Mouse (Mus musculus) forelimb bud, embryonic 11.5 days (tissue): ENCODE measurements around the gene Col19a1.

Experiments used
- DNase-seq: peaks from one replicate; pipeline ENCODE4 v3.0.0-alpha.2; 2012; ENCODE audit warnings: low read depth, low spot score

Gene Col19a1

DNA sequence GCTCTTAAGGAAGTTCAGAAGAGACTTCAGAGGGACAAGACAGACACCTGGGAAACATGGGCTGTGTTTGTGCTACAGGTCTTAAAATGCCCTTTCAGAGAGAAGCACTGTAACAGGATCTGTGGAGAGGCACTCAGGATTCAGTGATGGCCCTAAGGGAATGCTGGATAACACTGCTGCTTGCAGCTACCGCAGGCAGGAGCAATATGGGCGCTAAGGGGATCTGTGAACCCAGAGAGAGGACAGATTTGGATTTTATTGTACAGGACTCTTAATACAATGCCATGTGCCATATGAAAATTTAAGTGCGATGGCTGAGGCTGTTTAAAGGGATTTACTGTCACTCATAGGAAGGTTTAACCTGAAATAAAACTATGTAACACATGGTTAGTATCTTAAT is 270.8 kb downstream of the Col19a1 start:
- DNase-seq = no peak

DNA sequence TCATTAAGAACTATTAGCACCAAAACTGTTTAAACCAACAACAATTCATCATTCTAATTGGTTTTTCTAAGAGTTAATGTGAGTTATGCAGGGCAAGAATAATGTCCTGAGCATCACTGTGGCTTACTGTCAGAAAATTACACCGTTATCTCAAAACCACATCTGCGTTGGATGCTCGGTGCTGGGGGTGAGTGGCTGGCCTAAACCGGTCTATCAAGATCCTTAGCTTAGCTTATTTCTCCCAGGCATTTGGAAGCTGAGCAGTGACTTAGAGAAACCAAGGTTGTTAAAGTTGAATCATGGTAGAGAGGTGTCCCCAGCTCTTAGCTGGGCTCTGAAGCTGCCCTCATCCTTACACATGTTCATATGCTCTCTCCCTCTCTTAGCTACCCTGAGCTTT is 276.4 kb downstream of the Col19a1 start:
- DNase-seq = peak; percentile 27

DNA sequence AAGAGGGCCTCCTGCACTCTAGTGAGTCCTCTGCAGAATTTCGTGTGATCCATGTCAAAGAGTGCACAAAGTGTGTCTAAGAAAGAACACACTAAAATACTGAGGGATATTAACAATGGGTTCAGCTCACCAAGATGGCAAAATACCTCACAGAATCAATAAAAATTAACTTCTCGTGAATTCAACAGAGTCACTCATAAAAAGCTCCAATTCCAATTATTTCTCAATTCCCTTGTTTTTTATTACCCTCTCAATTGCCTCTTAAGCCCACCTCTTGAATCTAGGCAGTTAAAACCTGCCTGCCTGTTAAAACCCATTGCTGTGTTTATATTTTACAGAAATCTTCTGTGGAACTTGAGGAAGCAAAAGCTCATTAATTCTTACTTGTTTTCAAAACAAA is 277.1 kb downstream of the Col19a1 start:
- DNase-seq = peak; percentile 54

DNA sequence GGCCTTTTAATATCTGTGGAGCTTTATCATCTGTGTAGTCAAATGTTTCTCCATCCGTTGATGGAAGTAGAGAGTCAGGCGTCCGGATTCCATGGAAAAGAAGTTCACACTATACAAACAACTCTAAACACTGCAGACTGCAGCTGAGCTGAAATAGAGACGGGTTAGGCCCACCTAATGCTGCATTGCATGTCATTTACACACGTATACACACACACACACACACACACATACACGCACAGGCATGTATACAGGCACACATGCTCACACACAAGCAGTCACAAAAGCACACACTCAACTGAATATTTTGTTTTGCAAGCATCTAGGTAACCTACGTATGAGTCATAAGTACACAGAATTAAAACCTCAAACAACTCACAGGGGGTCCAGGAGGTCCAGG is 284.2 kb downstream of the Col19a1 start:
- DNase-seq = no peak

DNA sequence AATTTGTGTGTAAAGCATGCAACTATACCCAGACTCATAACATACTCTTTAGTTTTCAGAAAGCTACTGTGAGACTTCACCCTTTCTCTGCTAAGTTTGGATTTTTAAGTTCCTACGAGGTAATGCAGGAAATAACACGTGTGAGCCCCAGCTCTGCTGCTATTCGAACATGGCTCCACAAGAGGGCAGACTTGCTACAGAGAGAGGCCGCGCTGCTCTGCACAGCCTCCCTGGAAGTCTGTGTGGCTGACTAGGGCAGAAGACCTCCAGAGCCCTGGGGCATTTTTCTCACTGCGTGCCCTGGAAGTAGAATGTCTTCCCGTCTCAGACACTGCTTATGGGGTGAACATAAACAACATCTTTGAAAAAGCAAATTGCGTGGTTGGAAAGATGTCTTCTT is 284.6 kb downstream of the Col19a1 start:
- DNase-seq = peak; percentile 78

DNA sequence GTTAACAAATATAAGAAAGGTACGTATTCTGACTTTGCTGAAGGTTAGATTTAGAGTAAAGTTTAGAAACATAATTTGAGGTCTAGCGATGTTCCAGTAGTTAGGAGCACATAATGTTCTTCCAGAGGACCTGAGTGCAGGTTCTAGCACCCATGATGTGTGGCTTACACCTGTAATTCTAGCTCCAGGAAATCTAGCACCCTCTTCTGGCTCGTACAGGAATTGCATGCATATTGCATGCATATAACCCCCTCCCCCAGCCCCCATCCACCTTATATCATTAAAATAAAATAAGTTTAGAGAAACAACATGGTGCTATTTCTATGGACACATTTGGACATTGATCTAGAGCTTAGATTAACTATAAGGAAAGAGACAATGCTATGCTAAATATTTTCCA is 286.6 kb downstream of the Col19a1 start:
- DNase-seq = no peak

DNA sequence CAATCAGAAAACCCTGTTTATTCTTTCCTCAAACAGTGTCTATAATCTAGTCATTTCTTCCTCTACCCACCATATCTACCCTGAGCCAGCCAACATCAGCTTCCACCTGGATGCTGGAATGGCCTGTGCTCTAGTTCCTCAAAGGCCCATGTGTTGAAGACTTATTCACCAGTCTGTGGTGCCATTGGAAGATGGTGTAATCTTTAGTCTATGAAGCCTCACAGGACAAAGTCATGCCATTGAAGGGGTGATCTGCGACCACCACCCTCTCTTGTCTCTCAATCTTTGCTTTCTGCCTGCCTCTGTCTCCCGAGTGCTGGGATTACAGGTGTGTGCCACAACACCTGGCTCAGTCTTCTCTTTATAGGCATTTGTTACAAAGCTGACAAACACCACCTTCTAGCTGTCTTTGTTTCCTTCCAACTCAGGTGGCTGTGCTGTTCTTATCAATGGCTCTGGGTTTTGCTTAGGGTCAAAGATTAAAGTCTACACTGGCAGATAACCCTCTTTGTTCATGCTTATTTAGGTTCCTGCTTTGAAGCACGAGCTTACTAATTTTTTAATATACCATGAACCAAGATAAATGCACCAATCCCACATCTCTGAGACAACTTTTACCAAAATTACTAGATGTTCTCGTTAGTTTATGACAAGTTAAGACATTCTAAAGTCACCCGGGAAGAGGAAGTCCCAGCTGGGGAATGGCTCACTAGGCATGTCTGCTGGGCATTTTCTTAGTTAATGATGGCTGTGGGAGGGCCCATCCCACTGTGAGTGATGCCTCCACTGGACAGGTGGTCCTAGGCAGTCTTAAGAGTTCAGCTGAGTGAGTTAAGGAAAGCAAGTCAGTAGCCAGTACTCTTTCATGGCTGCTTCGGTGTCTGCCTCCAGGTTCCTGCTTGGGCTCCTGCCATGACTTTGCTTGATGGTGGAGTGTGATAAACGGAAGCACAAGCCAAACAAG is 292.0 kb downstream of the Col19a1 start:
- no peak for DNase-seq

DNA sequence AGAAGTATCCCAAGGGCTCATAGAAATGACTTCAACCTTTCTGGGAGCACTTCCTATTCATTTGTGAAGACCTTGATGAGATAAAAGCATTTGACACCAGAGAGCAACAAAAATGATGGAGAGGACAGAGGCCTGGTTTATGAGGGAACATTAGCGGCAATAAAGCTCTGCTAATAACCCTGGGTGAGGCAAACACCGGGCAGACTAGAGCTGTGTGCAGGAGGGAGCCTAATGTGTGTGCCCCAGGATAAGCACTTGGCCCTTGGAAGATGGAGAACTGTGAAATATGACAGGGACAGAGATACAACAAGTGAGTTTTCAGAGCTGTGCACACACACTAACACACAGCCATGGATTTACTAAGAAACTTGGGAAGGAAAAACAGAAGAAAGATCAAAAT is 294.8 kb downstream of the Col19a1 start:
- DNase-seq = no peak

DNA sequence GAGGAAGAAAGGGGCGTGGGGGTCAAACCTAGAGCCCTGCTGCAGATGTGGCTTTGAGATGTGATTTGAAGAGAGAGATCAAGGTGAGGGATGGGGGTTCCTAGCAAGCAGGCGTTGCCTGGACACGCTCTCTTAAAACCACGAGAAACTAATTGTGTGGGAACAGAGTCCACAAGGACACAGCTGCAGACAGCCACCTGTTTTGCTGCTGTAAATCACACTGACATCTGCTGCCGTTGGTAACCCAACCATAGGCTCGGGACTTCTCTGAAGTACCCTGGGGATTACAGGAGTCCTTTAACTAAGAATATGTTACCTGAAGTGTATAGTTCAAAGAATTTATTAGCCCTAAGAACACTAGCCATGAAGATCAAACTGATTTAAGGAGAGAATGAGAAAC is 300.9 kb downstream of the Col19a1 start:
- peak; percentile 73 for DNase-seq

DNA sequence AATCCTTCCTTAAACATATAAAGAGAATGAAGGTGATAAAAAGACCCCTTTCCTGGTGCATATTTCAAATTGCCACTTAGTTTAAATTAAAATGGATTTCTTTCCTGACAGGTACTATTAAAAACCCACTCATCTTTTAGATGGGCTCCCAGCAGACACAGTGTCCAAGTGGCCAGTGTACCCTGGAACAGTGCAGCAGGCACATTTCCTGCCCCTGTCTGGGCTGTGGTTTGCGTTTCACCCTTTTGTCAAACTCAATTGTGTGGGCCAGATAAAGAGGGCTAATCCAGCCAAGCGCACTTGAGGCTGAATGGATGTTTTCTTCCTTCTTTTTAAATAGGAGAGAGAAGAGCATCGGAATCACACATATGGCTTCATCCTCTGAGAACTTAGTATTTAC is 320.2 kb downstream of the Col19a1 start:
- DNase-seq = no peak

DNA sequence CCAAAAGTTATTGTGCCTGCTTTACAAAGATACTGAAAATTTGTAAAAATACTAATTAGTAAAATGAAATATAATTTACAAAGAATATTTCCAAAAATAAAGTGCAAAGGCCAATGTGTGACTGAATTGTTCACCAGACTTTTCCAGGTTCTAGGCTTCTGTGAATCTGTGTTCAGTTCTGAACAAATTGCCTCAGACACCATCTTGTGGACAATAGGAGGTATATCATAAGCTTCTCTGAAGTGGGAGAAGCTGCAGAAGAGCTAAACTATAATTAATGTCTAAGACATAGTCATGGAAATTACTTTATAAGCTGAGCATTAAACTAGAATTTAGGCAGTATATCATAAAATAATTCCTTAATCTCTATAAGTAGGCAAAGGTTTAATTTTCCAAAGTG is 326.1 kb downstream of the Col19a1 start:
- DNase-seq = no peak

DNA sequence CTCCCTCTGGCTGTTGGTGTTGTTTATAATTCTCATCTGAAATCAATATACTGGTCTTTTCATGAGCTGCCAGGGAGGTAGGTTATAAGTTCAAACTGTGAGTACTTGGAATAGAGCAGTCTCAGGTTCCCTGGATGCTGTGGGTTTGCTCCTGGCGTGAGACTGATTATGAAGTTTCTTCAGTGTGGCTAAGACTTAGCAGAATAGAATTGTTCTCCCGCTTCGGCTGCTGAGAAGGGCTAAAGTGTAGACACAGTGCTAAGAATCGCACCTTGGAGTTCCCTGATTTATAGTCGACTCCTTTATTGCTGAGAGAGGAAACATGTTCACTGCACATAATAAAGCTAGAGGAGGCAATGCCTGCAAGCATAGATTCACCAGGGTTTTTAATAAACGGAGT is 327.9 kb downstream of the Col19a1 start:
- DNase-seq = no peak

DNA sequence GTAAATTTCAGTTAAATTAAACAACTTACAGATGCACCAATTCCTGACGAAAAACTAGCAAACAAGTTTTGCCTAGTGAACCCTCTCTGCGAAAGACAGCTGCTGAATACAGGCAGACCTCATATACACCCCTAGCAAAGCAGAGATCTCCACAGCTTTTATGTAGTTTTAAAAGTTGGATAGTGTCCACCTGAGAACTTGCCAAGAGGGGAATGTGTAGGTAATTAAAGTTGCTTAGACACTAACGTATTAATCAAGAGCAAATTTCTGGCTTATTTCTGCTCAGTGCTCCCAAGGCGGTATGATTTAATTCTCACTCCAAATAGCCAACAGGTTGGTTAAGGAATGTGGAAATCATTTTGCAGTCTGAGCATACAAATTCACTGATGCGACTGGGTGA is 329.3 kb downstream of the Col19a1 start:
- DNase-seq = no peak

DNA sequence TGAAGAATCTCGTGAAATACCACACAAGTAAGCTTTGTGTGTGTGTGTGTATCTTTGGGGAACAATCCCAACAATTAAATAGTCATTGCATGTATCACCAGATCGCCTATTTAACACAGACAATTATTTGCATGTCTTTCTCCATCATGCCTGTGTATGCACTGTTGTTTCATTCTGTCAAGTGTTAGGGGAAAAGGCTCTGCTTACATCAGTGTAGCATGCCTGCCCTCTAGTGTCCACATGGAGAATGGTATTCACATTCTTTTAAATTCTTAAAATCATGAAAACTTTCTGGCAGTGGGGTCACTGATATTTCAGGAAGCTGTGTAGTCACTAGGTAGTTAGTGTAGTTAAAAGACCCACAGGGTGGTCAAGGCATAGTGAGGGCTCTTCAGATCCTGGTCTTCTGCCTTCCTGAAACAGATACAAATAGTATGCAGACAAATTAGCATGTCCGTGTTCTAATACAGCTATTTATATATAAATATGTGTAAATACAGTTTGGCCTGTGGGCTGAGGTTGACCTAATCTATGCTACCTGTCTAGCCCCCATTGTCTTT is 338.1 kb downstream of the Col19a1 start:
- peak; percentile 63 for DNase-seq

DNA sequence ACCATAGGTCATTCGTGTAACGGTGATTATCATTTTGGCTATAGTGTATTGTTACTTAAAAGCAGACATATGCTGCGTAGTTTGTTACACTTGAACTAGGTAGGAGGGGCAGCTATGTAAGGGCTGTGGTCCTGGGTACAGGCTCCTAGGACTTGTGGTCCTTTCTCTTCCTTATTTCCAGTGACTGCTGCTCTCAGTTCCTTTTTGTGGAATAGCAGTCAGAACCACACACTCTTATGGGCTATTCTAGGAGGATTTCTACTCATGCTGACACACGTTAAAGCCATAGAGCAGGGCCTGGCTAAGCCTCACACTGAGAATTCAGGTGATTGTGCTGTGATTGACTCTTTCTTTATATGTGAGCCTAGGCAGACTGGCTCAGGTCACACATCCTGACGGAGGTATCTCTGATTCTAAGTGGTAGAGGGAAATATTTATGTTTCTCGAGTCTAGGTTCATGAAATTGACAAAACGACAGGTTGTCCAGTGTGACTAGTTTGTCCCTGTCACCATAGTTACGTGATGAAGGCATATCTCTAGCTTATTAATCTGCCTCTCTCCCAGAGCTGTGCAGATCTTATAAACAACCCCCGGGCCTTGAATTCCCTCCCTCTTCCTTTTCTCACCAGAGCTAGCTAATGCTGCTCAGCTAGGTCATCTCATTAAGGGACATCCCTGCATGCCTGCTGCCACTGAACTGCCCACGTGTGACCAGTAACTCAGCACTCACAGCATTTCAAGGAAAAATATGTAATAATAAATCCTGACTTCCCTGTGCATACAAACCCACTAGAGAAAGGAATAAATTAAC is 338.8 kb downstream of the Col19a1 start:
- DNase-seq = no peak

DNA sequence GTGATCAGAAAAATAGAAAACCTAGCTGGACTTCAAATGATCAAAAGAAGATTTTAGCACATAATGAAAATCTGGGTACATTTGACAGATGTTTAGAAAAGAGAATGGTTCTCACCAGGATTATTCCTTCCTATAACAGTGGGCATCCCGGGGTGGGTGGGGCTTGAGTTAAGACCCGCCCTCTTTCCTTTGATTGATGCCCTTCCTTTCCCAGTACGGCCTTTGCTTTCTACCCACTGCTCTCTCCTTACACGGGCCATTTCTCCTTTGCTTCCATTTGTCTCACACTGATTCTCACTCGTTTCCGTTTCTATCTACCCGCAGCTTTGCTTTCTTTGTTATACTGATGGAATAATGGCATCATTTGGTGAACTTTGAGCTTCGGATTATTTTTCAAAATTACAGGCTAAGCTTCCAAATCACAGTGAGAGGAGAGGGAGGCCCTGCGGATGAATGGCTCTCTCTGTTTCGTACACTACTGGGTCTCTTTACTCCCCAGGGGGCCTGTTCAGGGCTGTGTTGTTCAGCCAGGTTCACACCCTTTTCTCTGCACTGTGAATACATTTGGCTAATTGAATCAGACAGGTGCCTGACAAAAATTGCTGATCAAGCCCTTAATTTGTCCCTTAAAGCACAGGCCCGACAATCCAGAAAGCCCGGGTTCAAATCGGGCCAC is 341.4 kb downstream of the Col19a1 start:
- DNase-seq = no peak

DNA sequence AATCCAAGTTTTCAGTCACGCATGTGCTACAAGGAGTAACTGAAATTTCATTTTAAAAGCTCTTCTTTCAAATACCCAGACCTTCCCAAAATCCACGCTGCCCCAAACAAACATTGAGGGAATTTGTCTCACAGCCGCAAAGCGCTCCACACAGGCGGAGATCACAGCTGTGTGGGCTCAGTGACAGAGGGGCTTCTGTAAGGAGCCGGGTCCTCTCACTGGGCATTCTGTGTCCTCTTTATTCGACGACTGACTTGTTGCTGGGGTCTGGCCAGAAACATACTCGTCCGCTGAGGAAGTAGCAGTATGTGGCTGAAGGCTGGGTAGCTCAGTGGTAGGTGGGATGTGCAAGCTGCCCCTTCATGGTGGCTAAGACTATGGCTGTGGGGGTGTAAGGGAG is 342.3 kb downstream of the Col19a1 start:
- no peak for DNase-seq

DNA sequence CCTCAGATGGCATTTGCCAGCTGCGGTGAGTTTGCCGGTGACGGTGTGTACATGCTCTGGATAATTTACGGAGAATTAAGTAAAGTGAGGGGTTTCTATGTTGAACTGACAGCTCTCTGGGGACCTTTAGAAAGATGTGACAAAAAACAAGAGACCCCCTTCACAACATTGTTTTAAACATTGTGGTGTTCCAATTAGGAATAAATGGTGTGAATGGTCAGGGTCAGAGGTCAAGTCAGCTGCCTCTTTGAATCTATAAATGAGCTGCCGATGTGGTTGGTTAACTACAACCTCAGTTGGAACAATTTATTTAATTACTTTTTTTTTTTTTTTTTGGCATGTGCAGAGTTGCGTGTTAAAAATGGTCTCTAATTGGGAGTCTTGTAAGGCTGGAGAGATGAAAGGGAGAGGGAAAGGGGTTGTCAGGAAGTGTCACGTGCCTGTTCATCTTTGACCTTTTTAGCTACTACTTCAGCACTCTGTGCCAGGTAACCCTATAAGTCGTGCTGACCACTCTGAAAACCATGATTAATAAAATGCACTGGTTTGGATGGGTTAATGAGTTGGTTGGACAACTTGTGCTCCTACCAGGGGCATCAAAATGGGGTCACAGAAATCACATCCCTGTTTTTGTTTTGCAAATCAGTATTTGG is 347.1 kb downstream of the Col19a1 start:
- peak; percentile 58 for DNase-seq

DNA sequence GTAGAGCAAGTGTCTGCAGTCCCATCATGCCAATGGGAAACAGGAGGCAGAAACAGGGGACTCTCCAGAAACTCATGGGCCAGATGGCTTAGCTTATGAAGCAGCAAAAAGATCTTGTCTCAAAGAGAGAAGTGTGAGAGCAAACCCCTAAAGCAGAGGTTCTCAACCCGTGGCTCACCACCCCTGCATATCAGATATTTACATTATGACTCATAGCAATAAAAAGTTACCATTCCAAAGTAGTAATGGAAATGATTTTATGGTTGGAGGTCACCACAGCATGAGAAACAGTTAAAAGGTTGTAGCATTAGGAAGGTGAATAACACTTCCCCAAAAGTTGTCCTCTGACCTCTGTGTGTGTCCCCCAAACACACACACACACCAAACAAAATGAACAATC is 350.9 kb downstream of the Col19a1 start:
- no peak for DNase-seq

DNA sequence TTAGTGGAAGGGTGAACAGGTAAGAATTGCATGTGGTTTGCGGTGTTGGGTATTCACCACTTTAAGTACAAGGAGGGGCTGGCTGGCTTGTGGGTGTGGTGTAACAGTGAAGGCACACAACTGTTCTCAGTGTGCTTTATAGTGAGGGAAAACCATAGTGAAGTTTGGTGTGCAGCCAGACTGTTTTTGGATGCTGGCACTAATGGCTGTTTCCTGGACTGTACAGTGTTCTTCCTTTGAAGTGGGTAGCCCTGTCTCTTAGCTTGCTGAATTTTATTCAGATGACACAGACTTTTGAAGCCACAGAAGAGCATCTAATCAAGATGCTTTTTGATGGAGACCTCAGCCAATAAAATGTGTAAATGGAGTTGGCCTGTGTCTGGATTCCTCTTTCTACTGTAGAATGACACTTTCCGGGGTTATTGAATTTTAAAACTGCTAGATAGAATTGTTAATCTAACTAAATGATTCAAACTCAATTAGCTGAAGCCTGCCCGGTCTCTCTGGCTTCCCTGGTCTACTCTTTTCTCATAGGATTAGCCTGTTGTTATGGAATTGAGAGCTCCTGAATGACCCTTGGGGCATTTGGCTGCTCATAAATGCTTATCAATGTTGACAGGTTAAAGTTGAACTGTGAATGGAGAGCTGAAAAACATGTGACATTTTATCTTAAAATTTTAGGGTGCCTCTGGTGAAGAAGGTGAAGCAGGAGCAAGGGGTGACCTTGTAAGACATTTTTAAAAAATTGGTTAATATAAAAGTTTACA is 355.6 kb downstream of the Col19a1 start:
- DNase-seq = no peak

DNA sequence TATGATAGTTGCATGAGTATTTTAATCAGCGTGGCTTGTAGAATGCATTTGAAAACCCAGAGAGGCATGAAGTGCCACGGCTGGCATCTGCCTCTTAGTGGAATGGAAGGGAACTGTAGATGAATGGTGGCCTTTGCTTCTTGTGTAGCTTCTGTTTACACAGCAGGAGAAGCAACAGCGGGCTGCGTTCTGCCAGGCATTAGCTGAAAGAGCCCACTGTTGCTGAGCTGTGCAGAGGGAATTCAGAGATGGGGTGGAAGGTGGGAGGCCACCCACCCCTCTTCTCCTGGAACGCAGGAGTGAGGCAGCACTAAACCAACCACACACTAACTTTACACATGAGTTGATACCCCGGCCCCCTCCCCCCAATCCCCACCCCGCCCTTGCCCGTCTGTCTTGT is 356.8 kb downstream of the Col19a1 start:
- no peak for DNase-seq
